Mouse (Mus musculus) midbrain, embryonic 10.5 days (tissue): ENCODE results near the gene Npy5r. TPM values are rescaled to one million over a fixed set of nuclear protein-coding genes. Genes with fewer than 3 reads are reported as not detected.
A peak's percentile ranks its signal among the peaks of the same experiment; 100 is the strongest.

Experiments
- DNase-seq: peaks from one replicate; pipeline ENCODE4 v3.0.0-alpha.2; 2017; ENCODE audit warnings: low spot score
- H3K27ac ChIP-seq: fragments of 300-500 bp; sonication (generic); replicated peaks from 2 replicates; pipeline ENCODE4 v1.5.1; 2016; ENCODE audit warnings: mild to moderate bottlenecking
- H3K27me3 ChIP-seq: fragments of 300-500 bp; sonication (generic); 2 replicates; pipeline ENCODE4 v1.6.1; 2016; ENCODE audit warnings: low read depth, mild to moderate bottlenecking; ENCODE audit not compliant: poor library complexity, severe bottlenecking
- H3K36me3 ChIP-seq: fragments of 300-500 bp; sonication (generic); 2 replicates; pipeline ENCODE4 v1.6.1; 2016; ENCODE audit warnings: mild to moderate bottlenecking, moderate library complexity
- H3K4me1 ChIP-seq: fragments of 300-500 bp; sonication (generic); 2 replicates; pipeline ENCODE4 v1.6.1; 2016
- H3K4me3 ChIP-seq: fragments of 300-500 bp; sonication (generic); 2 replicates; pipeline ENCODE4 v1.5.1; 2016; ENCODE audit warnings: mild to moderate bottlenecking, moderate library complexity
- H3K9me3 ChIP-seq: fragments of 300-500 bp; sonication (generic); replicated peaks from 2 replicates; pipeline ENCODE4 v1.6.1; 2016; ENCODE audit warnings: mild to moderate bottlenecking
- WGBS: fragments of 180-500 bp; shearing (Covaris S2); methylation state at CpG from one replicate; pipeline ENCODE4 v1.1.7; 2016; 5-methylcytosine and 5-hydroxymethylcytosine counted together
- polyA plus RNA-seq: library from polyadenylated mRNA; unstranded; fragments of >200 nt; fragmentation: Nextera tagmentation; extraction: Ambion mirVana; gene quantifications from 2 replicates; pipeline ENCODE4 v1.2.1, GENCODE M21; 2016

Npy5r gene
- 0.11 and 0.34 TPM in 2 replicates for polyA plus RNA-seq

DNA sequence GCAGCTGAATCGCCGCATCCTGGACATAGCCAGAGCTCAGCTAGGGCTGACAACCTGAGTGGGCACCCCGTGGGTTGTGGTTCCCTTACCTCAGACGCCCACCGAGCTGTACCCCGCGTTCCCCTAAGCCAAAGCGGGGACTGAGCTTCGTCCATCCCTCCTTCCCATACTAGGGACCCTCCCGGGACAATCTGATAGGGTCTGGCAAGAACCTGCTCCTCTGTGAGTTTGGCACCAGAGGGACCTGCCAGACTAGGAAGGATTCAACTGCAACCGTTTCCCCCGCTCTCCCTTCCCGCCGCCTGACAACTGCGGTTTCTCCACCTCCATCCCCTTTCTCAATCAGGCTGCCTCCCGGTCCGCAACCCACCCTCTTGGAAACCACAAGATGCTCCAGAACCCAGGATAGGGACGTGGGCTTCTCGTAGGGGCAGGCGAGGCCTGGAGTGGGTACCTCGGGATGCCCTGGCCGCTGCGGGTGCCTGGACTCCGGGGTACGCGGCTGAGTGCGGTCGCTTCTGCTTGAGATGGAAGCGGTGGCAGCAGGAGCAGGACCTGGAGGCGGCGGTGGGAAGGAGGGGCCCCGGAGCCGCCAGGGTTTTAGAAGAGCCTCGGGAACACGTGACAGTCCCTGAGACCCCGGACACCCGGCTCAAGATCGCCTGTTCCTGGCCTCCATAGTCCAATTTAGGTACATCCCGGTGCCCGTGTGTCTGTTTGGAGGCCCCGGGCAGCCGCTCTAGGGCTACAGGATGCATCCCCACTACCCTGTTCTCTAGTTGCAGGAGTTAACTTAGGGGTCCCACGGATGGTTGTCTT is at the start of gene Npy5r:
Npy5r (minus strand) TSS at position 618 of the 819 bp plus-strand sequence.
- DNase-seq = peak; percentile 68
- Histone ChIP-seq H3K9me3 (no peaks in the 10 kb centered on the region), H3K4me3 (peak within 1 kb of the TSS; percentile 62), H3K36me3 (no peaks in the 10 kb centered on the region), H3K27ac (peak within 1 kb of the TSS; percentile 76), H3K4me1 (peaks cover 16% of the 10 kb centered on the region), H3K27me3 (peaks cover 33% of the 10 kb centered on the region)
- 2% methylated on average over 43 of the region's 43 CpGs for WGBS

DNA sequence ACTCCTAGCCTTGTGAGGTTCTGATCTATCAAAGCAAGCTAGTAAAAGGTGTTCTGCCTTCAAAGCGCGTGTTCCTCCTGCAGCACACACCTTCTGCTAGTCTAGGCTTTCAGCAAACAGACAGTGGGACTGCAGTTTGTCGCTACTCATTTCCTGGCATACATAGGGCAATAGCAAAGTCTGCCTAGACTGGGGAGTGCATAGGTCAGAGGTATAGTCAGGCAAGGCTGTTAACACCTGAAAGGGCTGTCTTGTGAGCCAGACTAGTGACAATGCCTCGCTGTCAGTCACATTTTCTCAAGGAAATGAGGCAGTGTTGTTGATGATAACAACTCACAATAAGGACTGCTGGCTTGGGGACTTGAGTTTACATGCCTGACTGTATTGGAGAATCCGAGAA is 44.0 kb upstream of the Npy5r start:
- Histone ChIP-seq H3K36me3 (no peaks in the 10 kb centered on the region), H3K4me1 (peaks cover 8% of the 10 kb centered on the region), H3K4me3 (no peak overlapping the region), H3K27ac (no peak overlapping the region), H3K9me3 (no peaks in the 10 kb centered on the region), H3K27me3 (no peaks in the 10 kb centered on the region)
- WGBS = 57% methylated on average over 5 of the region's 5 CpGs
- DNase-seq = no peak

DNA sequence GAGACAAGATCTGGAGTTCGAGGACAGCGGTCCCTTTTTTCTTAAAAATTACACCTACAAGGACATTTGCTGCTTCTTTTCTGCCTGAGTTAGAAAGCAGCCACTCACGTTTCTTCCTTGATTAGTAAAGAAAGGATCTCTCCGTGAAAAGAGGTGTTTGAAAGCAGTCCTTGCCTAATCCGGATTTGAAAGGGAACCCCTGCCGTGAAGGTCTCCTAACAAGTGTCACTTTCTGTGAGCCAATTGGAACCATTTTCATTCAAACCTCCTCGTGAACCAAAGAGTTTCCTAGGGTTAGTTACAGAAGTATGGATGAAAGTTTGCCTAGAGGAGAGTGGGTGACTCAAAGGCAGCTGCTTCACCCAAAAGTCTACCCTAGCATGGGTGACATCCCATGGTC is 41.5 kb upstream of the Npy5r start:
- no peaks in the 10 kb centered on the region for H3K36me3 ChIP-seq
- peak; percentile 12 for DNase-seq
- H3K4me3 ChIP-seq = no peak overlapping the region
- H3K4me1 ChIP-seq = peaks cover 8% of the 10 kb centered on the region
- H3K27ac ChIP-seq = no peak overlapping the region
- WGBS = 9% methylated on average over 7 of the region's 7 CpGs
- no peaks in the 10 kb centered on the region for H3K9me3 ChIP-seq
- no peaks in the 10 kb centered on the region for H3K27me3 ChIP-seq

DNA sequence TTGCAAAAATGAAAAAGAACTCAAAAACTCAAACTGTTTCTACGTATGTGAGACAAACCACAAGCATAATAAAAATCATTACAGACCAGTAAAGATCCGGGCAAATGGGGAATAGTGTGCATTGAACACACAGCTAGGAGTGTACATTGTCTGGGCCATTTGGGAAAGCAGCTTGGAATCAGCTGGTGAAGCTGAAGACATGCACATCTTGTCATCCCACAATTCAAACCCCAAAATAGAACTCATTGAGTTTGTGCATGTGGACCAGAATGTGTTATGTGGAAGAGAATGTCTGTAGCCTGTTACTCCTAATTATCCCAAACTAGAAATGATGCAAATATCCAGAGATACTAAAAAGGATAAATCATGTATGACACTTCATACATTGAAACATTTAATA is 34.9 kb upstream of the Npy5r start:
- H3K9me3 ChIP-seq = no peaks in the 10 kb centered on the region
- H3K27ac ChIP-seq = no peak overlapping the region
- 86% methylated on average over 2 of the region's 2 CpGs for WGBS
- H3K4me1 ChIP-seq = no peaks in the 10 kb centered on the region
- no peaks in the 10 kb centered on the region for H3K36me3 ChIP-seq
- no peaks in the 10 kb centered on the region for H3K27me3 ChIP-seq
- DNase-seq = no peak
- no peak overlapping the region for H3K4me3 ChIP-seq

DNA sequence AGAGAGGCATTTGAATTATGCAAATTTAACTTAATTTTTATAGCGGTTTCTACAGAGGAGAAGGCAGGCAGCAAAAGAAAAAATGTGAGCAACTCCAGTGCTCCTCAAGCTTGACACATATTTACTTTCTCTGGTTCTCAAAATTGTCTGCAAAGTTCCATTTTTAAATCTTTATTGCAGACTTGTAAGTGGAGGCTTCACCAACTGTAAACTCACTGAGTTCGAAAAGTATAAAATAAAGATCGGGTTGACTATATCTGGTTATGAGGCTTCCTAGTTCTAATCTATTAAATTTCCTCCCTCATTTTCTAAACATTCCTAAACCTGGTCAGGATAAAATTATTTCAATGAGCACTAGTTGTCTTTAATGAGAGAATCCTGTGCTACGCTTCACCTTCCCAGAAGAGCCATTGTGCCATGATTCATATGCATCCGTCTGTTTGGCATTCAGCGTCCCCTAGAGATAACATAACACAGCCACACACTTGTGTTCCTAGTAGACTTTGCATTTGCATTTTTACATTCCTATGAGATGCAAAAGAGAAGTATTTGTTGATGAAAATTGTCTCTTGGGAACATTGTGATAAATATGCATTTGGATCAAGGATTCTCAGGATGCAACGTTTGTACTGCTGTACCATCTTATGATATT is 26.5 kb upstream of the Npy5r start:
- WGBS = 92% methylated on average over 7 of the region's 7 CpGs
- Histone ChIP-seq H3K9me3 (peaks cover 7% of the 10 kb centered on the region), H3K27ac (no peak overlapping the region), H3K36me3 (no peaks in the 10 kb centered on the region), H3K4me3 (no peak overlapping the region), H3K4me1 (no peaks in the 10 kb centered on the region), H3K27me3 (no peaks in the 10 kb centered on the region)
- DNase-seq = no peak

DNA sequence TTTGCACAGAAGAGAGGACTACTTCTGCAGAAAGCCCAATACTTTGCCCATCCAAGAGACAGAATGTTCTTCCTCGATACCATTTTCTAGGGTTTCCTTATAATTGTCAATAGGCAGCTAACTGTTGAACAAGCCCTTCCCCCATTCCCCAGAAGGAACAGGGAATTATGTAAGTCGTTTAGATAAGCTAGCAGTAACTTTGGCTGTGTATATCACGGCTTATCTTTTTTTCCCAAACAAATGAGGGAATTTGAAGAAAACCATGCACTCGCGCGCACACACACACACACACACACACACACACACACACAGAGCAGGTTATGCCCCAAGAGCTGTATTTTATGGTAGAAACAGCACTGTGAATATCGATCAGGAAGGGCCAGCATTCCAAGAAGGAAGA is 10.9 kb upstream of the Npy5r start:
- 77% methylated on average over 7 of the region's 7 CpGs for WGBS
- Histone ChIP-seq H3K9me3 (no peaks in the 10 kb centered on the region), H3K4me1 (peaks cover 16% of the 10 kb centered on the region), H3K4me3 (no peak overlapping the region), H3K27ac (no peak overlapping the region), H3K36me3 (no peaks in the 10 kb centered on the region), H3K27me3 (peaks cover 52% of the 10 kb centered on the region)
- no peak for DNase-seq

DNA sequence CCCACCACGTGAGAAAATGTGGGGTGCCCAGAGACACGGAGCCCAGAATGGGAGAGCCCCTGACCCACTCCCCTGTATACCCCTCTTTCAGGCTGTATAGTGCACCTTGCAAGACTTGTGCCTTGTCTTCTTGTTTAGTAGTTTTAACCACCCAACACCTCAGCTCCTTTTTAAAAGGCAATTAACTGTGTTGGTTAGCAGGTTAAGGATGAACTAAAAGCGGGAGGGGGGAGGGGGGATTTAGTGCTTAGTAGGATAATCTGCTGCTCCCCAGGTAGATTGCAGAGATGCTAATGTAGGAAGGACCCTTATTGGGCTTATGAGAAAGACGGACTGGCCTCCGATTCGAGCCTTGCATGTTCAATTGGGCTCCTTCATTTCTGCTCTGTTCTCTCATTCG is 10.1 kb upstream of the Npy5r start:
- H3K4me1 ChIP-seq = peaks cover 16% of the 10 kb centered on the region
- H3K27ac ChIP-seq = no peak overlapping the region
- H3K4me3 ChIP-seq = peak overlapping the region; percentile 56
- WGBS = 7% methylated on average over 7 of the region's 7 CpGs
- peaks cover 52% of the 10 kb centered on the region for H3K27me3 ChIP-seq
- no peaks in the 10 kb centered on the region for H3K36me3 ChIP-seq
- peak; percentile 22 for DNase-seq
- H3K9me3 ChIP-seq = no peaks in the 10 kb centered on the region

DNA sequence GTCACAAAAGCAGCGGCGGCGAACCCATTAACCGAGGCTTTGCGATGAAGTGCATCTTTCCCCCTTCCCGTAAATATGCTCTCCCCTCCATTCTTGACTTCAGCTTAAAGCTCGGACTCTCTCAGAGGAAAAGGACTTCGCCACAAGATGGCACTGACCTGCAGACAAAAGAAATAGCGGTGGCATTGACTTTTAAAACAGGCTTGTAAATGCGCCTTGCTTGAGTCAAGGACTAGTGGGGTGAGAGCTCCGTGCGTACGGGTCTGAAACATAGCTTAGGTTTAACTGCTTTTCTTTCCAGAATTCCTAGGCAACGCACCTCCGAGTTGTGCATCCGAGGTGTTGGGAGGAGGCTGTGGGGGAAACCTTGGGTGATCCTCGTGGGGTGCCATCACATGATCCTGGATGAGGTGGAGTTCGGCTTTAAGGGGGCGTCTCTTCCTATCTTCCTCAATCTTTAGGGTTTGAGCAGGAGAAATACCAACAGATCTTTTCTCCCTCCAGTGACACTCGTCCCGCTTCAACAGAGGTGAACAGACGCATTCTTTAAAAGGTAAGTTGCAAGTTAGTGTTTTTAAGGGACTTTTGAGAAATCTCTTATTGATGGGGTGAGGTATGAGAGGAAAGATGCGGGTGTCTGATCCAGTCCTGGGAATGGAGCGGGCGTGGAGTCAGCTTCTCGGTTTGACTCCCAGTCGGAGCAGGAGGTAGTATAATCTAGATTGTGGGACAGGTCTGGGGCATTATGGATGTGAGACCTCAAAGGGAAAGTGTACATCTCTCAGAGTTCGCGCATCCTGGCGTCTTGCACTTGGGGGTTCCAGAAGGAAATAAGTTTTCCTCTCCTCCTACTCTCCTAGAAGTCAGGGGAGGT is 9.3 kb upstream of the Npy5r start, which contains the start of gene Npy1r:
Npy1r (plus strand) TSS at position 223 of the 874 bp plus-strand sequence.
- Histone ChIP-seq H3K4me1 (peaks cover 16% of the 10 kb centered on the region), H3K4me3 (peak within 1 kb of the TSS; percentile 56), H3K27me3 (peaks cover 52% of the 10 kb centered on the region), H3K36me3 (no peaks in the 10 kb centered on the region), H3K27ac (no peak within 1 kb of the TSS), H3K9me3 (no peaks in the 10 kb centered on the region)
- DNase-seq = peak; percentile 59
- 1% methylated on average over 30 of the region's 30 CpGs for WGBS

DNA sequence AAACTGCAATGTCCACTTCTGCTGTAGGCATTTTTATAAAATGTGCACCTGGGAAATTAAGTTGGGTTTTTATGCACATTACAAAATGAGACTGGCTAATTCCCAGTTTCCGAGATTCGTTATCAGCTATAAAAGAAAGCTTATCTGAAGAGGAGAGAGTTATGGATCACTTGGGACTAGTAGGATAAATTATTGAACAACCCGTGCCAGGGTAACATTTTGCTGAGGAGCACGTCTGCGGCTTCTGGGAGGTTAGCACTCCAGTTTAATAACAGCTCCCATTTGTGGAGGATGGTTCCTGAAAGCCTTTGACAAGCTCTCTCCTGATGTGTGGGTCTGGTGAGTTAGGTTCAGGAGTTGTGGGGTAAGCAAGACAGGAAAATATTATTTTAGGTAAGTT is 2.5 kb upstream of the Npy5r start:
- WGBS = 87% methylated on average over 5 of the region's 5 CpGs
- no peak overlapping the region for H3K4me3 ChIP-seq
- H3K27me3 ChIP-seq = peaks cover 38% of the 10 kb centered on the region
- no peak overlapping the region for H3K27ac ChIP-seq
- DNase-seq = no peak
- H3K4me1 ChIP-seq = peaks cover 16% of the 10 kb centered on the region
- H3K36me3 ChIP-seq = no peaks in the 10 kb centered on the region
- no peaks in the 10 kb centered on the region for H3K9me3 ChIP-seq

DNA sequence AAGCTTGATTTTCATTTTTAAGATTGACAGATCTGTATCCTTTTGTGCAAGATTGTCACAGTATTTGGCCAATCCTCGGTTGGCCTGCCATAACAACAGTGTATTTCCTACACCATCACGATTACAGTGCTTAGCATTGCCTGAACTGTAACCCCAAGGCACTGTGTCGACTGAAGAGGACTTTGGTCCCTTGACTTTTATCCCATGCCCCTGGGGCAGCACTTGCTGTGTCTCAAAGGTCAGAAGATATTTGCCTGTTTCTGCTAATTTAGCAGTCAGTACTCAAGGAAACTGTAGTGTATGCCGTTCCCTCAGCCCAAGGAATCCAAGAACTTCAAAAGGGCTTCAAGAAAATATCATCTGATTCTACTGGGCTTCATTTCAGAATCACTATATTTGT is 871 bp upstream of the Npy5r start:
- no peak for DNase-seq
- Histone ChIP-seq H3K36me3 (no peaks in the 10 kb centered on the region), H3K4me1 (peaks cover 16% of the 10 kb centered on the region), H3K27me3 (peaks cover 33% of the 10 kb centered on the region), H3K4me3 (peak overlapping the region; percentile 62; the same call in 1 of the 2 replicates), H3K27ac (no peak overlapping the region), H3K9me3 (no peaks in the 10 kb centered on the region)
- 64% methylated on average over 4 of the region's 4 CpGs for WGBS

DNA sequence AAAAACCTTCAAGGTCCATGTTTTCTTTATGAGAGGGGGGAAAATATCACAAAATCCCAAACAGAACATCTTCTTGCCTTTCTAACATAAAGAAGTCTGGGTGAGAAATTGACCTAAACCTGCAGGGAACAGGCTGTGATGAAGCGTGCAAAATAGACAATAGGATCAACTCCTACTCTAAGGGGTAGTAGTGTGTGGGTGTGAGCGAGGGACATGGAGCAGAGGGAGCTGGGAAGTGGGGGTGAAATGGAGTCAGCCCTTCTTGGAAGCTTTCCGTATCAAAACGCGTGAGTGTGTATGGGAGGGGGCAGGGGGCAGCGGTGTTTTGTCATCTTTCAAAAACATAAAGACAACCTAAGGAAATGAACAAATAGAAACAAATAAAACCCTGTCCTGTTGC is 467 bp upstream of the Npy5r start:
- peaks cover 33% of the 10 kb centered on the region for H3K27me3 ChIP-seq
- 26% methylated on average over 6 of the region's 6 CpGs for WGBS
- H3K4me3 ChIP-seq = peak overlapping the region; percentile 62
- H3K27ac ChIP-seq = no peak overlapping the region
- H3K4me1 ChIP-seq = peaks cover 16% of the 10 kb centered on the region
- H3K9me3 ChIP-seq = no peaks in the 10 kb centered on the region
- DNase-seq = no peak
- no peaks in the 10 kb centered on the region for H3K36me3 ChIP-seq

DNA sequence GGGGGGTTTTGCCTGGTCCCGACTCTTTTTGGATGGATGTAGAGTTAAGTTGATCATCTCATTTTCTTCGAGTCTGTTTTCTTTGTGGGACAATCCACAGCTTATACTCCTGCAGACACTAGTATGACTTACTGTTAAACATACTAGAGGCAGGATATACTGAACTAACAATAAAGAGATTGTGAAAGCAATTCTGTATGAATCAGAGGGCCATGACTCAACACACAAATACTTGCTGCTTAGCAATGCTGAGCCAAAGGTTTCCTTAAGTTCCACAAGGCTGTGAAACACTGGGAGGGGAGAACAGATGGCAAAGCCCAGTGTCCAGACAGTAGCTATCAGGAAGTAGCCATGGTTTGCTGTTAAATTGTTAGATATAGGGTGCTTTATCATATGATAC is 6.7 kb downstream of the Npy5r start:
- no peak for DNase-seq
- Histone ChIP-seq H3K27ac (no peak overlapping the region), H3K27me3 (peaks cover 2% of the 10 kb centered on the region), H3K9me3 (no peaks in the 10 kb centered on the region), H3K4me1 (no peaks in the 10 kb centered on the region), H3K36me3 (no peaks in the 10 kb centered on the region), H3K4me3 (no peak overlapping the region)
- 93% methylated on average over 2 of the region's 2 CpGs for WGBS
